ENCODE assay signal across 8 mouse cellular contexts in the genomic region with DNA sequence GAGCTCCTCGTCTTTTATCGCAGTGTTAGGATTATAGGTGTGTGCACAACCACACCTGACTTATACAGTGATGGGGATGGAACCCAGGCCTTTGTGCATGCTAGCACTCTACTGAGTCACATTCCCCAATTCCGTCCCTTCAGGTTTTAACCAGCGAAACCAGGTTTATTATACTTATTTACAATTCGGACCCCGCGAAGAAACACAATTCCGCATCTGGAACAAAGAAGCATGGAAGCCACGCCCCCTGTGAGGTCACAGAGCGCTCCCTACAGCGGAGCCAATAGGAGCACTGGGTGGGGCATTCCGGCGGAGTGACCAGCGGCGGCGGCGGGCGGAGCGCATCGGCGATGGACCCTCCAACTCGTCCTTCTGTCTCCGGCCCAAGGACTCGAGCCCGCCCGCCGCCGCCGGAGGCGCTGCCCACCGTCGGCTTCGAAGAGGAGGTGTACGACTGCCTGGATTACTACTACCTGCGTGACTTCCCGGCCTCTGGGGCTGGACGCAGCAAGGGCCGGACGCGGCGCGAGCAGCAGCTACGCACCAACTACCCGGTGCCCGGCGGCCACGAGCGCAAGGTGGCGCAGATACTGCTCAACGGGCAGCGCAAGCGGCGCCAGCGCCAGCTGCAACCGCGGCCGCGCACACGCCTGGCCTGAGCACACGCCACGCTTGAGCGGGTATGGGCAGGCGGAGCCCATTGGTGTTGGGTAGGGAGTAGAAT. TPM values are rescaled to one million over a fixed set of nuclear protein-coding genes. Genes with fewer than 3 reads are reported as not detected.
A peak's percentile ranks its signal among the peaks of the same experiment; 100 is the strongest.
DNase-seq lines count a peak whose midpoint lies in the region; ATAC-seq lines count a peak whose summit lies in the region.

TSS of gene Nupr1l (plus strand) at position 299 of the 724 bp plus-strand sequence.

- peak; percentile 84 for DNase-seq in adrenal gland, adult 8-10 months
- DNase-seq in embryo, embryonic 11.5 days (ENCODE audit: low read depth, low spot score): peak; percentile 89
- peak; percentile 80 to 85 for DNase-seq in gastrocnemius, postnatal 36 days
- peak; percentile 96 for DNase-seq in intestine, embryonic 14.5 days (ENCODE audit: low spot score)
- peak; percentile 85 to 95 for DNase-seq in left cerebral cortex, postnatal 10 days (ENCODE audit: extremely low spot score in 1 of 2, low spot score in 2 of 2)
- DNase-seq in right cerebral cortex, postnatal 10 days (ENCODE audit: low spot score in 2 of 2): peak; percentile 93 to 94
- DNase-seq in urinary bladder, postnatal 14 days (ENCODE audit: low spot score): peak; percentile 94

- no peaks in the 10 kb centered on the region for H3K9me3 ChIP-seq in intestine, embryonic 14.5 days (ENCODE audit: control insufficient read depth, low read length)

- H3K9ac ChIP-seq in intestine, embryonic 14.5 days (ENCODE audit: low read length): peak within 1 kb of the TSS; percentile 68

- peak; percentile 98 for ATAC-seq in intestine, embryonic 14.5 days (replicated peaks; ENCODE audit: low FRiP score, low TSS enrichment, low read depth)
- peak; percentile 98 for ATAC-seq in megakaryocyte progenitor cell, adult 5-6 weeks (replicated peaks; ENCODE audit: poor library complexity)

- no peaks in the 10 kb centered on the region for H3K27me3 ChIP-seq in intestine, embryonic 14.5 days (replicated peaks; ENCODE audit: control insufficient read depth, insufficient read depth, low read length)

- peak within 1 kb of the TSS; percentile 81 for H3K27ac ChIP-seq in intestine, embryonic 14.5 days (ENCODE audit: low read depth)

- peaks cover under 1% of the 10 kb centered on the region; the same call in 1 of the 2 replicates for H3K36me3 ChIP-seq in intestine, embryonic 14.5 days (ENCODE audit: control insufficient read depth, insufficient read depth, low read length)

- H3K4me1 ChIP-seq in intestine, embryonic 14.5 days (replicated peaks; ENCODE audit: control insufficient read depth, insufficient read depth, low read length): 0 out of 2 replicates have a peak, but pooled peaks cover 3% of the 10 kb centered on the region

- peak within 1 kb of the TSS; percentile 82 for H3K4me2 ChIP-seq in intestine, embryonic 14.5 days (ENCODE audit: low read length)

- WGBS in intestine, embryonic 14.5 days: under 1% methylated on average over 62 of the region's 63 CpGs

- intact Hi-C loops in gastrocnemius, postnatal 36 days (cut with DNase I): no loop called here
- intact Hi-C loops in left cerebral cortex, postnatal 10 days (cut with DNase I): no loop called here

- H3K4me3 ChIP-seq in intestine, embryonic 14.5 days (ENCODE audit: low read depth, low read length): peak within 1 kb of the TSS; percentile 62

RNA-seq across cellular contexts. Expression of gene Nupr1l, which starts in this region (rescaled TPM):
- total RNA-seq in adrenal gland, adult 8-10 months (2022): 1 to 10 TPM; 3.3 to 7.2 (median 5.0) TPM
- total RNA-seq in gastrocnemius, postnatal 36 days (2021): under 1 TPM; 0.48 to 0.52 TPM
- polyA plus RNA-seq in intestine, embryonic 14.5 days (2014; fragmentation: Nextera tagmentation; extraction: Ambion mirVana): 1.9 and 2.7 TPM in 2 replicates
- 1 to 10 TPM; 1.6 to 2.3 TPM for total RNA-seq in left cerebral cortex, postnatal 10 days (2021)
- 1.3 TPM in 1 of 2 replicates, not detected in the other for total RNA-seq in megakaryocyte progenitor cell, adult 5-6 weeks (2015)
- 0.29 and 0.84 TPM in 2 replicates for total RNA-seq in megakaryocyte progenitor cell, adult 5-6 weeks (2017)

Comparison
In these comparisons a context has a peak if more than half of its experiments do, and no peak if none do; other contexts are left out.
1. Peak in every context shown above with its lines: DNase-seq, ATAC-seq, H3K4me3 ChIP-seq and H3K27ac ChIP-seq.
2. Peak in DNase-seq in gastrocnemius, postnatal 36 days; RNA of the gene not detected or under 1 TPM.